Mouse (Mus musculus): ENCODE data around the gene Mettl26. TPM values are rescaled to one million over a fixed set of nuclear protein-coding genes. Genes with fewer than 3 reads are reported as not detected.
A peak's percentile ranks its signal among the peaks of the same experiment; 100 is the strongest.

Mettl26 gene
- total RNA-seq, 4 experiments from 2014 or later = 31.4 to 37.3 (median 34.6) TPM

DNA sequence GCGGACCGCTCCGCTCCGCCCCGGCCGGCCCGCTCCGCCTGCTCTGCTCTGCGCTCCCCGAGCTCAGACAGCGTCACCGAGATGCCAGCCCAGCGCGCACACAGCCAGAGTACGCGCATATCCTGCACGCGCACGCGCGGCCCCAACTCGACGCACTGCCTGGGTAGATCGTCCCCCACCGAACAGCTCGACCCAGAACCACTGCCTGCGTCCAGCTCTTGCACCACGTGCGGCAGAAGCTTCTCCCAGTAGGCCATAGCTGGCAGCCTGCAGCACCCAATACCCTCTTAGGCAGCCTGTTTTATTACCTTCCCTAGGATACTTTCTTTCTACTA, 37.8 kb upstream of the Mettl26 start, which contains the start of gene Rhbdl1:
Gene Rhbdl1 (minus strand): TSS at position 220 of the 335 bp plus-strand sequence.
- peak in 1 of 2 experiments; percentile 84 for DNase-seq (ENCODE audit: low spot score in 2 of 2)

DNA sequence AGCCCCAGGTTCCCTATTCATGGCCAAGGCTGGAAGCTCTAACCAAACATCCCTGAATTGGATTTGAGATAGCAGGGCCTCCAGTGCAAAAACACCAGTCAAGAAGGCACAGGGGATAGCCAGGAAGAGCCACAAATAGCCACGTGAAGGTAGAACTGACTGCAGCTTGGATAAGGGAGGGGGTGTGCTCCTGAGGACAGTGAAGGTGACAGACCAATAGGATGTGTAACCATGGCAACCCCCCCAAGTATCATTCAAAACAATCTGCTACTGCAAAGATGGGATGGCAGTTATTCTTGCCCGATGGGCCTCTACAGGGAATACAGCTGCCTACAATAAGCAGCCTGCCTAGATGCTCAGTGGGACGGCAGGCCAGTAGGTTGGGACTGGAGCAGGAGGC, 37.3 kb upstream of the Mettl26 start:
- no peak for DNase-seq (ENCODE audit: low spot score in 2 of 2)

DNA sequence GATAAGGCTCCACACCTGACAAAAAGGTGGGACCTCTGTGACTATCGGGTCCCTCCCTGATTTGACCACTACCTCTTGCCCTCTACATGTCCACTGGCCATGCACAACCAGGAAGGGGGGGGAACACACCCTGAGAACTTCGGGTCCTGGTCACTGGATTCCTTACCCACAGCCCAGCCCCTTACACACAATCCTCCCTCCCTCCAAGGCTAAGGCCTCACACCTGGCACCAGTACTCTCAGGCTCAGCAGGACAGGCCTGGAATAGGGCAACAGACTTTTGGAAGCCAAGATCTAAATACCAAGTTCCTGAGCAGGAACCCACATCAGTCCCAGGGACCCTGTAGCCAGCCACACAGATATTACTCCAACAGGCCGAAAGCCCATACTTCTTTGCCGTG, 36.0 kb upstream of the Mettl26 start:
- DNase-seq (ENCODE audit: low spot score in 2 of 2) = no peak

DNA sequence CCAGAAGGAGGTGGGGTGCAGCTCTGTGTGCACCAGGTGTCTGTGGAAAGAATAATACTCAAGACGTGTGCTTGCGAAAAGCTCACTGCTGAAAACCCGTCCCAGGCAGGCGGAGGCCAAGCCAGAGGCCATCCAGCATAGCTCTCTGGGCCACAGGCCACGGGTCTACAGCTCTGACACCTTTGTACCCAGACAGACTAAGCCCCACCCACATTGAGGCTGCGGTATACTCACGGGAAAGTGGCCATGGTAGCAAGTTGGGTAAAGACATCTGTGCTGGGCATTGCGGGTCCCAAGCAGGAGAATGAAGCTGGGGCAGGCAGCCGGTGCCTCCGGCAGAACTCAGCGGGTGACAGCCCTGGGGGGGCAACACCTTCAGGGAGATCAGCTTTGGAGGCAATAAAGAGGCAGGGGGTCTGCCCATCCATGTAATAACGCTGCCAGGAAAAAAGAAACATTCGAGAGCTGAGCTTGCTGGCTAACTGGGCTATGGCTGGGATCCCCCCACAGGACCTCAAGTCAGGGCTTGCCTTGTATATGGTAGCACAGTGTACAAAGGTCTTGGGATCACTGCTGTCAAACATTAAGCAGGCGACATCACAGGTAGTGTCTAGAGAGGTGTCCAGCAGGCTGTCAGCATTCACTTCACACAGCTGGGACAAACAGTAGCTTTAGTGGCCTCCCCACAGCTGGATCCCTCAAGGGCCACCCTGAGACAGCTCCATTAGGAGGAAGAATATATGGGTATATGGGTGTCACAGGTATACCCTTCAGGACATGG, 35.2 kb upstream of the Mettl26 start:
- DNase-seq (ENCODE audit: low spot score in 2 of 2) = no peak

DNA sequence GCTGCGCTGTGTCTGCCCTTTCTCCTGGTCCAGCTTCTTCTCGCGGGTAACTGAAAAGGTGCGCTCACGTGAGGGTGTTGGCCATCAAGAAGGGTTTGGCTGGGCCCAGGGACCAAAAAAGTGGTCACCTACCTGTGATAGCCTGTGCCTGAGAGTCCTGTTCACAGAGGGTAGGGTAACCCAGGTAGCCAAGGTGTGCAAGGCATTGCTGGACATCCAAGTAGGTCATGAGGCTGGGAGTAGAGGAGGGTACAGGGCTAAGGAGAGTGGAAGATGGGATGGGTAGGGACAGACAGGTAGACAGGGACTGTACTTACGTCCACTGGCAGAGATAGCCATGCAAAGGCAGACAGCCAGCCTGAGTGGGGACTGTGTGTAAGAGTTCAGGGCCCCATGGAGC, 34.4 kb upstream of the Mettl26 start:
- DNase-seq (ENCODE audit: low spot score in 2 of 2) = no peak

DNA sequence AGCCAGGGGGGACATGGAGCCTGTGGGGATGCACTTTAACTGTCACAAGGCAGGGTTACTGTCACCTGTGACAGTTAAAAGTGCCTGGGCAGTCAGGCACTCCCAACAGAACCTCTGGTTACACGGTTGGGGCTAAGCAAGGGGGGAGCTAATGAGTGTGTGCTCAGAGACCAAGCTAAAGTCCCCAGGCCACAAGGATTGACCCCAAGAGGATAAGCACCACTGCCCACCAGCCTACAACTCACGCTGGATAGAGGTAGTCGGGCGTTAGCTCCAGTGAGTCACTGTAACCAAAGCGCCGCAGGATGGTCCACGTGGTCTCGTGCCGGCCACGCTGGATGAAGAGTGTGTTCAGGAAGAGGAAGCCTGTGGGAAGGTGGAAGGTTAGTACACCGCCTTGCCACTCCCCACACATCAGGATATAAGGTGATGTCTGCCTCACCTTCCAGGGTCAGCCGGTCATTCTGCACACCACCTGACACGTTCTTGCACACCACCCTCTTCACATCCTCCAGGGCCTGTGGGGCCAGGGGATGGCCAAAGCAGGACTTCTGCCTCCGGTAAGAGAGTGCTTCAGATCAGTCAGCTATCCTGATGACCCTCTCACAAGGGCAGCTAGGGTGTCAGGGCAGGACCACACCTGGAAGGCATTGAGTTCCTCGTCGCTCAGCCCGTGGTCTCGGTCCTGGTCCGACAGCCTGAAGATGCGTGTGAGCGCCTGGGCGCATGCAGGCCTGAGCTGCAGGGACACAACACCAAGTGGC, 33.6 kb upstream of the Mettl26 start, which contains the start of gene Gm20683:
Gene Gm20683 (minus strand): TSS at position 647 of the 764 bp plus-strand sequence.
- DNase-seq (ENCODE audit: low spot score in 2 of 2) = no peak

DNA sequence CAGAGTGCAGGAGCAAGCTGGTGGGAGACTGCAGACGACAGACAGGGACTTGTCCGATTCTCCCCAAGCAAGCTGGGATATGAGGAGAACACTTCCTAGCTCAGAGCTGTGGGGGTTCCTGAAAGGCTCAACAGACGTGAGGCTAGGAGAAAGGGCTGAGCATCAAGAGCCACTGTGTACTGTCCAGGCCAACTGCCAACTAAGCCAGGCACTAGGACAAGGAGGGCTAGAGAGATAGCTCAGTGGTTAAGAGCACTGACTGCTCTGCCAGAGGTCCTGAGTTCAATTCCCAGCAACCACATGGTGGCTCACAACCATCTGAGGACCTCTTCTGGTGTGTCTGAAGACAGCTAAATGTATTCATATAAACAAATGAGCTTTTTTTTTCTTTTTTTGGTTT, 32.4 kb upstream of the Mettl26 start:
- DNase-seq (ENCODE audit: low spot score in 2 of 2) = no peak

DNA sequence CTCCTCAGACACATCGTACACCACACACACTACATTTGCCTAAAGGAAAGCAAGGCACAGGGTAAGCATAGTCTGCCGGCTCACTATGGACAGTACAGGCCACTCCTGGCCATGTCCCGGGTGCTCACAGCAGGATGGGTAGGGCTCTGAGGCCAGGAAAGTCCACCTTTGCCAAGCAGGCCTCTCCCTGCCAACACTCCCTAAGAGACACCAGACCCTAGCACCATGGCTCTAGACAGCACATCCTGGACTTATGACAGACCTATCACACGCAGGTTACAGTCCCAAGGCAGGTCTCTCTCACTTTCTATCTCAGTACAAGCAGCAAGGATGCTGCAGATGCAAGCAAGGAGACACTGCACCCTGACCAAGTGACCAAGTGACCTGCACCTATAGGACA, 31.8 kb upstream of the Mettl26 start:
- DNase-seq (ENCODE audit: low spot score in 2 of 2) = no peak

DNA sequence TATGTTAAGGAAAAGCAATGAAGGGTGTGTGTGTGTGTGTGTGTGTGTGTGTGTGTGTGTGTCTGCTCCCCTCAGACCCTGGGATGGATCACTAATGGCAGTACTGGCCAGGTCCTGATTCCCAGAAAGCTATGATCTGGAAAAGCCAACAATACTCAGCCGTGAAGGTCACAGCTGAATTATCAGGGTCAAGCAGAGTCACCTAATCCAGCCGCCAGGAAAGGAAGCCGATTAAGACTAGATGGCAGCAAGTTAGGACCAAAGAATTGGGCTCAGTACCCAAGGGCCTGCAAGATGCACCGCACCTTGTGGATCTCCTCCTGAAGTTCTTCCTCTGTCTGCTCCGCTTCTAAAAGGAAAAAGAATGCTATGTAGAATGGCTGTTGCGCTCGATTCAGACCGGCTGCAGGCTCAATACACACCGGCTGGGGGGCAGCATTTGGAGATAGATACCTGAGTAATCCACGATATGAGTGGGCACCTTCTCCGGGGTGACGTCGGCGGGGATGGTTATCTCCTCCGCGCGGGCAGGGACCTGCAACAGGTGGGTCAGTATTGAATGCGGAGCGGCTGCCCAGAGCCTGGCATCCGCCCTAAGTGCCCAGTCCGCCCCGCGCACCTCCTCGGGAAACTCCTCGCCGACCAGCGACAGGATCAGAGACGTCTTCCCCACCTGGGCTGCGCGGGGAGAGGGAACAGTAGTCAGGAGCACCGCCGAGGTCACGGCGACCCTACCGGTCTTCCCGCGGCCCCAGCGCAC, 31.1 kb upstream of the Mettl26 start:
- DNase-seq (ENCODE audit: low spot score in 2 of 2) = peak in 1 of 2 experiments; percentile 27

DNA sequence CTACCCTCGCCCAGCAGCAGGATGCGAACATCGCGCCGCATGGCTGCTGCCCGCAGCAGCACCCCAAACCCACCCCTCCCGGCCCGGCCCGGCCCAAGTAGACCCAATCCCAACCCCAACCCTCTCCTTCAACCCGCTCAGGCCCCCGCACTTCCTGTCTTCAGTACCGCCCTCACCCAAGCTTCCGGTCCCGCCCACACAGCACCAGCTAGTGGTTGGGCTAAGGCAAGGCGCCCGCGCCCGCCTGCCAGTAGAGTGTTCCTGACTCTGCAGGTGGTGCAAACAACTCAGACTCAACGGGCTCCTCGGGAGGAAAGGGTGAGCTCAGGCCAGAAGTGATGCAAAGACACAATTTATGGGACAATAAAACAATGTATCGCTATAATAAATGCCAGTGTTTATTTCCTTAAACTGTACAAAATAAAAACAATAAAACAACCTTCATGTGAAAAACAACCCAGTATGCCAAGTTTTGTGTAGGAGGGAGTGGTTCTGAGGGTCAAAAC, 30.4 kb upstream of the Mettl26 start, which contains the start of gene Rhot2:
Gene Rhot2 (minus strand): TSS at position 456 of the 506 bp plus-strand sequence.
- DNase-seq (ENCODE audit: low spot score in 2 of 2) = peak; percentile 78 to 94

DNA sequence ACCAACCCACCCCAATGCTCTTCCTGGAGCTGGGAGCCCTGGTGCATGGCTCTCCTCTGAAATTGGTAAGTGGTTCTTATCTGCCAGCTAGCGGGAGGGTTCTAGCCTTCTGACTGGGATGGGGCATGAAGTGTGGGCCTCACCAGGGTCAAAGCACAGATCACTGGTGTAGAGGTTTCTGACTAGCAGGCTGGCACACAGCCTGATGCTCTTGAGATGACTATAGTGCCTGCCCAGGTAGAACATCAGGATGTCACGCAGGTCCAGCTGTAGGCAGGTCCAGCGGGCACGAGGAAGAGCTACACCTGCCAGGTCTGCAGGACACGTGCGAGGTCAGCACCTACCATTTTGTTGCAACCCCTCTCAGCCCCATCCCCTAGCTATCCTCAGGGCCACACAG, 14.6 kb upstream of the Mettl26 start:
- DNase-seq (ENCODE audit: low spot score in 2 of 2) = no peak

DNA sequence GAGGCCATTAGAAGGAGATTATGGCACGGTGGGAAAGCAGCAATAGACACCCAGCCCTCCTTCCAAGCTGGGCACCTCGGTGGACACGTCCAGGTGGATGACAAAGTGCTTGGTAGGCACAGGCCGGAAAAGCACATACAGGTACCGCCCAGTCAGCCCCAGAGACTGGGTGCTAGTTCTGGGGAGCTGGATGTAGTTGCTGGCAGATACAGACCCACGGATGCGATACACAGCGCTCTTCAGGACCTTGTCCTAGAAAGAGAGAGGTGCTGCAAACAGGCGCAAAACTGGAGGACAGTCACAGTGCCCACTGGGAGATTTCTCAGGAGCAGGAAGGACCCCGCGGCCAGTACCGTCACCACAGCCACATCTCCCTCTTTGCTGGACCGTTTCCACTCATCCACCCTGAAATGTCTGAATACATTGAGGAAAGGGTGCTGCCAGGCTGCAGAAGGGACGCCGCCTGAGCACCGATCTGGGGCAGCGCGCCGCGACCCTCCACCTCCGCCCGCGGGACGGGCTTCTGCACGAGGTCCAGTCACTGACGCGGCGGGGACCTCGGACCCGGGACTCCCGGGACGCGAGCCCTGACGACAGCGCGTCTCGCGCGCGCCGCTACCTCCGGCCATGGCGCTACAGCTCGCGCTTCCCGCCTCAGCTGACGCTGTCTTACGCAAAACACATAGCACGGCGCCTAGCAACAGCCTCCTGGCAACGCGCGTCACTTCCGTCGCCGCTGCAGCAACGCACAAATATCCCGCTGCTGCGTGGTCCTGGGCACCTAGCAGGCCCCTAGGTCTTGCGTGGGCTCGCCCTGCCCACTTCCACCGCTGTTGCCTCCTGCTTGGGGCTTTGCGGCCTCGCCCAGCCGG, 13.8 kb upstream of the Mettl26 start, which contains the start of gene Wdr90:
Gene Wdr90 (minus strand): TSS at position 670 of the 872 bp plus-strand sequence.
- DNase-seq (ENCODE audit: low spot score in 2 of 2) = peak; percentile 85 to 93

DNA sequence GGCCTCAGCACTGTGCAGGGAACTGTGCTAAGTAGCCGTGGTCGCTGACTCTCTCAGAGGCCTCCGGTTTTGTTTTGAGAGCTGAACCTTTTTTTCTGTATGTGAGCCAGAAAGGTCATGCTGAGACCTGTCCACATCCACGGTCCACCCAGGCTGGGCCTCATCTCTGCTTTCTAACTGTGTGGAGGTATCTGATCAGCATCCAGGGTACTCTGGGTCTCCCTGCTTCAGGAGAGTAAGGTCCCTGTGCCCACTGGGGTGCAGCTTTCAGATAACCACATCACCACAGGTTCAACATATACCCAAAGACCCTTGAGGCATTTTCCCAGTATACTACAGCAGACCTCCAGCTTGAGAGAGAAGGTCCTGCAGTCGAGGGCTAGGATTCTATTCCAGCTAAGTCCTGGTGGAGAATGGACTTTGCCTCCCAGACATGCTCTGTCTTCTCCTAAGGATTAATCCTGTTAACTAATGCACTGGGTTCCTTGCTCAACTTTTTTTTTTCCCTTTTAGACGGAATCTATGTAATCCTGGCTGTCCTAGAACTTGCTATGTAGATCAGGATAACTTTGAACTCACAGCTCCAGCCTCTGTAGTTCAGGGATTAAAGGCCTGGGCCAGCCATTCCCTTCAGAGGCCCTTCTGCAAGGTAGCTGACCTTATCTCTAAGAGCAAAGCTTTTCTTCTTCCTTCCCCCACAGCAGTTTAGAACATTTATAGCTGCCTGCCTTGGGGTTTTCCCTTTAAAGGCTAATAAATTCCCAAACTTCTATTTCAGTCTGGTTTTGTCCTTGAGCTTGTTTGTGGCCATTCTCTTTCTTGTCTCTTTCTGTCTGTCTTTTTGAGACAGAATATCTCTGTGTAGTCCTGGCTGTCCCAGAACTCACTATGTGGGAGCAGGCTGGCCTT, 12.9 kb upstream of the Mettl26 start:
- no peak for DNase-seq (ENCODE audit: low spot score in 2 of 2)

DNA sequence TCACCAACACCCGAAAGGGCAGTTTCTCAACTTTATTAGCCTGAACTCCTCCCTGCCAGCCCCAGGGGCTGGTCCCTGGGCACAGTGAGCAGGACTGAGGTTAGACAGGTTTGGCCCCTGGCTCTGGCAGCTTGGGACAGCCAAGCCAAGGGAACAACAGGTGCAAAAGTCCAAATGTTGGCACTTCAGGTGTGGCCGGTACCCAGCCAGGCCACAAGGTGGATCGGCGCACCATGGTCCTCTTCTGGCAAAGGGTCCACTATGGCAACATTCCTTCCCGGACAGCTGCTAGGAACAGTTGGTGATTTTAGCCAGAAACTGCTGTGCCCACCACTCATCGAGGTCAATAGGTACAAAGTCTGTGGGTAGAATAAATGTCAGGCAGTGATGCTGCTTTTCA, 11.2 kb upstream of the Mettl26 start:
- no peak for DNase-seq (ENCODE audit: low spot score in 2 of 2)

DNA sequence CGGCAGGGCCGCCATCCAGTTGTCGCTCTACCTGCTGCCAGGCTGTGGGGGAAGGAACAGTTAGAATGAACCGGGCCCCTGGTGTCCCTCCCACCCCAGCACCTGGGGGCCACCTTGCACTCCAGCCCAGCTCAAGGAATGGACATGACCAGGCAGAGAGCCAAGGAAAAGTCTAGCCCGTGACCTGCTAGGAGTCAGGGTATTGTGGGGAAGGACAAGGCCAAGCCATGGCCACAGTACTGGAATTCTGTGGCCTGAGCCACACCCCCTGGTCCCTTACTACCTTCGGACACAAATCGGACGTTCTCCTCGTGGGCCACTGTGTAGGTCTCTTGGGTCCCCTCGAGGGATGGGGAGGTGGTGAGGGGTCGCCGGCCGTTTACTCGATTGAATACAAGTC, 10.6 kb upstream of the Mettl26 start:
- DNase-seq (ENCODE audit: low spot score in 2 of 2) = no peak

DNA sequence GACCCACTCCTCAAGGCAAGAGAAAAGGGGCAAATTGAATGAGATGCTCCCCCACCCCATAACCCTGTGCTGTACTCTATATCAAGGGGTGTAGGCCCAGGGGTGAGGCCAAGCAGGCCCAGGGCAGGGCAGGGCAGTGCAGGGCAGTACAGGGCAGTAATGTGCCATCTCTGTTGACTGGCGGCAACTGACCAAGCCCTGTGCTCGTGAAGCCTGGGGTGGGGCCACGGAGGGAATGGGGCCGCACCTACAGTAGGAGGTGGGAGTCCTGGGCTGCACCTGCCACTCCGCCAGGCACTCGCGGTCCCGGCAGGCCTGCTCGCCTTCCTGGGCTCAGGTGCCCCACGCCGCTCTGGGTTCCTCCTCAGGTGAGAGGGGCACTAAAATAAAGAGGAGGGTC, 9.6 kb upstream of the Mettl26 start:
- no peak for DNase-seq (ENCODE audit: low spot score in 2 of 2)

DNA sequence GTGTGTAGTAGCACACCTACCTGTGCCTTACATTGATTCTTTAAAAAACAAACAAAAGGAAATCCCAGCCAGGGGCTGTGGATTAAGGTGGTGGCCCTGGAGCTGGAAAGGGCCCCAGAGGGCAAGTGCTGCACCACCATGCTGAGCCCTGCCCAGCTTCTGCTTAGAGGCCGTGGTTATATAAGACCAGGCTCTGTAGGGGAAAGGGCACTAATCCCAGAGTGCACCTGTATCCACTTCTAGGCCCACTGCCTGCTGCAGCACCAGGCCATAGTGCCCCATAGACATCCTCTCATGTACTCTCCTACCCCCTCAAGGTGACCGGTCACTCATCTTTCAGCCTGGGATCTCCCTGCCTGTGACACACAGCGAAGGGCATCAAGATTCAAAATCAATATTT, 8.7 kb upstream of the Mettl26 start:
- DNase-seq (ENCODE audit: low spot score in 2 of 2) = no peak

DNA sequence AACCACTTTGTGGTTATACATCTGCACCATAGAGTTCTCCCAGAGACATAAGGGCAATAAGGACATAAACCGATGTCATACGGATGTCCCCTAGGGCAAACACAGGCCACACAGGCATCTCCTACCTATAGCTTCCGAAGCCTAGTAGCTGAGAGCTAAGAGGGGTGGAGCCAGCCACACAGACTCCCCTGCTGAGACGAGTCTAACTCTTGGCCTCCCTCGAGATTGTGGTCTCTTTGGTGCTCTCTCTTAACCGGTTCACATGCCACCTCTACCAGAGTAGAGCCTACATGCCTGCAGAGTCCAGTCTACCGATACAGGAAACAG, 7.4 kb upstream of the Mettl26 start:
- no peak for DNase-seq (ENCODE audit: low spot score in 2 of 2)

DNA sequence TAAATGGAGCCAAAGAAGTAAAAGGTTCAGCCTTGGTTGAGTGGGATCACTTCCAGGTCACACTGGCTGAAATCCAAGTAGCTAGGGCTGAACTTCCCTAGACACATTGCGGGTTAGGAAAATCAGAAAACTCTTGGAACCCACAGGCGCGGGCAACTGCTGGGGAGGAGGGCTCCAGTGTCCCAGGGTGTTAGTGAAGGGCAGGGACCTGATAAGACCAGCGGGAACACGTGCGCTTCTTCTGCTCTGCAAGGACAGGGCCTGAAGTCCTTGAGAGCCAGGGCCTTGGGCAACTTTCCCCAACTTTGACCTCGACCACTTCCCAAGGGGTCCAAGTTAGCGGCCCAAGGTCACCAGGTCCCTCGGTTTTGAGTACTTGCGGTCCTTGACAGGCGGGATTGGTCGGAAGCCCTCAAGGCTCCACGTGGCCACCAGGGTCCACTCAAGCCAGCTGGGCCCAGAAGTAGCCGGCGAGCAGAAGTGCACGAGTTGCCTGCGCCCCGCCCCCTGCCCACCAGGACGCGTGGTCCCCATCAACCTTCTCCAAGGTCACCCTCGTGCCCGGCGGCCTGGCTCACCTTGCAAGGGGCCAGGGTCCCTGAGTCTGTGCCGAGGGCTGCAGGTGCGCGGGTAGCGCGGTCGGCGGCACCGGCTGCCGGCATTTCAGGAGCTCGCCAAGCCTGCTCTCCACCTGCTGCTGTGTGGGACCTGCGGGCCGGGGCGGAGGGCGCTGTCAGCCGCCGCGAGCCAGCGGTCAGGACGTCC, 6.9 kb upstream of the Mettl26 start:
- DNase-seq (ENCODE audit: low spot score in 2 of 2) = peak in 1 of 2 experiments; percentile 16

All from left cerebral cortex, adult 8-10 months (tissue).